Mouse (Mus musculus): ENCODE measurements around the gene Ggt7.

DNA sequence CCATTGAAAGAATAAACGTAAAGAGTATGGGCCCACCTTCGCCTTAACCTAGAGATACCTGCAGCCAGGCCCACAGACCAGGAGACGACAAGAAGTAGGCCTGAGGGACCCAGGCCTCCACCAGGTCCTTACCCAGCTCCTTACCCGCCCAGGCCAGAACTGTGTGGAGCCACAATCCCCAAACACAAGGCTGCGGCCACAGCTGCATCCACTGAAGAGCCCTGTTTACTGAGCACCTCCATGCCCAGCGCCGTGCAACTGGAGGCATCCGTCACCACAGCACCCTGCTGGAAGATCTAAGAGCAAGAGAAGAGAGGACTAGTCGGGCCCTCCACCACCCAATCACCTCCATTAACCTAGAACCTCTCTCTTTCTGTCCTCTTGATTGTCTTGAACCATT lies 12.2 kb downstream of the Ggt7 start:
- TF ChIP-seq EP300 (IDR thresholded peaks at IDR 0.05): no peak
- no peak for TF ChIP-seq CTCF (IDR thresholded peaks at IDR 0.05)

All from lung, postnatal 0 days (tissue).